8 mouse cellular contexts compared by ENCODE assay signal in the genomic region with DNA sequence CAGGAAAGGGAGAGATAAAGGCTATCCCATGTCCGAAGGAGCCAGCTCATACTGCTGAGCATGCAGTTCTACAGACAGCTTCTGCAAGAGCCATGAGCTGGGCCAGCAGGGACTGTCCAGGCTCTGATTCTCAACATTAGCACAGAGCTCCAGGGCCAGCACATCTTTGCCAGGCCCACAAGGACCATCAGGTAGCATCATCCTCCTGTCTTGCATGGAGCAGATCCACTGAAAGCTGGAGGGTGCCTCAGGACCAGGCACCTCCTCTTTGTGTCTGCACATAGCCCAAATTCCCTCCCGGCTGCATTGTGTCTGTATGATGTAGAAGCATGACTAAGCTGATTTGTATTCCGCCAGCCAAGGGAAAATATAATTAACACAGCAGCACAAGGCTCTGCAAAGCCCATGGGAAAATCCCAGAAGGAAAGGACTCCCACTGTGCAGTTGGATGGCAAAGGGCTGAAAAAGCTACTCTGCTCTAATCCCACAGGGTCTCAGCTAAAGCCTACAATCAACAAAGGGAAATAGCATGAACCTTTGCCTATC.
DNase-seq lines count a peak whose midpoint lies in the region; ATAC-seq and TF ChIP-seq lines count a peak whose summit lies in the region.
"Had no signal": no experiment of that assay in that cellular context is flagged by ENCODE, and none has a peak within 500 bp of the region (broad histone marks: within the 10 kb centered on the region; RNA-seq: fewer than 3 reads in every experiment).

No protein-coding gene starts in this region.

- H3K27me3 ChIP-seq in hindbrain, postnatal 0 days (ENCODE audit: insufficient read depth, low read length) = no peaks in the 10 kb centered on the region
- H3K27me3 ChIP-seq in neural tube, embryonic 11.5 days (ENCODE audit: control insufficient read depth, insufficient read depth, low read length) = no peaks in the 10 kb centered on the region
- H3K27me3 ChIP-seq: limb, embryonic 13.5 days had no signal

- peak; percentile 72 for ATAC-seq in hindbrain, postnatal 0 days
- peak; percentile 46 for ATAC-seq in neural tube, embryonic 11.5 days (ENCODE audit: insufficient read depth, low FRiP score, low TSS enrichment)
- no peak for ATAC-seq in monocyte, adult 5-6 weeks (replicated peaks; ENCODE audit: insufficient number of reproducible peaks, low FRiP score, low TSS enrichment, poor library complexity, severe bottlenecking)

- no peak overlapping the region for H3K4me3 ChIP-seq in hindbrain, postnatal 0 days (ENCODE audit: low read length)
- H3K4me3 ChIP-seq in neural tube, embryonic 11.5 days (ENCODE audit: low read depth, low read length) = no peak overlapping the region
- H3K4me3 ChIP-seq: limb, embryonic 13.5 days had no signal

- peak; percentile 11 for DNase-seq in NIH3T3 (ENCODE audit: low read depth)
- DNase-seq in embryo, embryonic 9.5 days (ENCODE audit: extremely low spot score) = peak; percentile 44
- DNase-seq in hindbrain, postnatal 0 days (ENCODE audit: low spot score) = peak; percentile 62
- DNase-seq in neural tube, embryonic 11.5 days (ENCODE audit: low spot score) = peak; percentile 60
- DNase-seq in testis, postnatal 10 days (ENCODE audit: low spot score) = no peak
- no peak for DNase-seq in kidney, adult 11 months

- no peak overlapping the region for H3K4me2 ChIP-seq in hindbrain, postnatal 0 days (ENCODE audit: low read depth, low read length)
- no peak overlapping the region for H3K4me2 ChIP-seq in neural tube, embryonic 11.5 days (ENCODE audit: low read depth)
- H3K4me2 ChIP-seq: limb, embryonic 13.5 days had no signal

- H3K27ac ChIP-seq in hindbrain, postnatal 0 days = peak overlapping the region; percentile 12; the same call in 1 of the 2 replicates
- H3K27ac ChIP-seq in neural tube, embryonic 11.5 days (ENCODE audit: low read depth, low read length) = 0 out of 2 replicates have a peak overlapping the region, but pooled peaks have one; percentile 31
- H3K27ac ChIP-seq: limb, embryonic 13.5 days had no signal

- no peak overlapping the region for H3K9ac ChIP-seq in hindbrain, postnatal 0 days (replicated peaks; ENCODE audit: low read length)
- H3K9ac ChIP-seq in neural tube, embryonic 11.5 days (ENCODE audit: low read length) = no peak overlapping the region
- H3K9ac ChIP-seq: limb, embryonic 13.5 days had no signal

- no peaks in the 10 kb centered on the region for H3K36me3 ChIP-seq in hindbrain, postnatal 0 days (ENCODE audit: insufficient read depth, low read length)
- H3K36me3 ChIP-seq in neural tube, embryonic 11.5 days (ENCODE audit: control insufficient read depth, insufficient read depth, low read length) = no peaks in the 10 kb centered on the region
- H3K36me3 ChIP-seq: limb, embryonic 13.5 days had no signal

- no peaks in the 10 kb centered on the region for H3K9me3 ChIP-seq in hindbrain, postnatal 0 days (ENCODE audit: low read length)
- no peaks in the 10 kb centered on the region for H3K9me3 ChIP-seq in neural tube, embryonic 11.5 days (ENCODE audit: control insufficient read depth, low read length)
- H3K9me3 ChIP-seq: limb, embryonic 13.5 days had no signal

- H3K4me1 ChIP-seq in hindbrain, postnatal 0 days (ENCODE audit: insufficient read depth, low read length) = no peaks in the 10 kb centered on the region
- peaks cover 8% of the 10 kb centered on the region for H3K4me1 ChIP-seq in neural tube, embryonic 11.5 days (ENCODE audit: control insufficient read depth, insufficient read depth, low read length)

- TF ChIP-seq CTCF in hindbrain, postnatal 0 days (IDR thresholded peaks at IDR 0.05; ENCODE audit: low read depth) = no peak

- 18% methylated on average over 3 of the region's 3 CpGs for WGBS in hindbrain, postnatal 0 days
- WGBS in neural tube, embryonic 11.5 days = 36% methylated on average over 3 of the region's 3 CpGs

Comparison
In these comparisons a context has a peak if more than half of its experiments do, and no peak if none do; other contexts are left out.
1. DNase-seq: peak in NIH3T3 (single experiment), embryo, embryonic 9.5 days (single experiment), hindbrain, postnatal 0 days (single experiment) and neural tube, embryonic 11.5 days (single experiment); none in testis, postnatal 10 days (single experiment) and kidney, adult 11 months (single experiment).